Mouse (Mus musculus) kidney, postnatal 10 days (tissue): ENCODE results near the gene Tmem33.

Source experiments
- DNase-seq: peaks from one replicate; pipeline ENCODE4 v3.0.0; 2021; ENCODE audit warnings: mixed read lengths

Tmem33 gene

GRCm38 (mm10) chr5:67340811-67341210, 80.4 kb downstream of the Tmem33 start:
- DNase-seq: no peak
